Mouse (Mus musculus) testis, adult 2 months (tissue): ENCODE measurements around the gene Tmed4.

ENCODE experiments used
- CTCF ChIP-seq: fragments of 200-500 bp; IDR thresholded peaks from 2 replicates; pipeline ENCODE4 v1.5.1; 2012; ENCODE audit warnings: low read depth, mild to moderate bottlenecking, inconsistent platforms, low read length, moderate library complexity; ENCODE audit not compliant: control insufficient read depth, insufficient read depth, insufficient replicate concordance
- POLR2A ChIP-seq: fragments of 200-500 bp; IDR thresholded peaks from 2 replicates; pipeline ENCODE4 v1.6.1; 2012; ENCODE audit warnings: low read depth, mild to moderate bottlenecking, inconsistent platforms, low read length, moderate library complexity; ENCODE audit not compliant: control insufficient read depth

- TF ChIP-seq CTCF (no peak), POLR2A (no peak)
These were observed 48.7 kb upstream of the Tmed4 start for GRCm38 (mm10) chr11:6323348-6323747.
